Mouse (Mus musculus): ENCODE data around the gene Psmb11.

DNA sequence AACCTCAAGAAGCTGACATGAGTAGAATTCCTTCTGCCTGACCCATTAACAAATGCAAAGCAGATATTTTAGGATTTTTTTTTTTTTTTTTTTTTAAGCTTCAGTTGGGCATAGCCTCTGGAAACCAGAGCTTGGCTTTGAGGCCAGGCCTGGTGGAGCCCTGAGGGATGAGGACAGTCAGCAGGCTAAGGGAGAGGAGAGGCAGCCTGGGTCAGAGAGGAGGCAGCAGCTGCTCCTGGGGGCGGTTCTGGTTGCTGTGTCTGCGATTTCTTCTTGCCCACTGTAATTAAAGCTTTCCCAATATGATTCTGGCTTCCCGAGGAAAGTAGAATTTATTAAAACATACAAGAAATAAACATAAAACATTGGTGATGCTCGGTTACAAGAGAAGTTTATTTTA, 12.0 kb upstream of the Psmb11 start:
- TF ChIP-seq CTCF (IDR thresholded peaks at IDR 0.05; ENCODE audit: insufficient read depth, low read length) (no peak), POLR2A (IDR thresholded peaks at IDR 0.05; ENCODE audit: borderline replicate concordance, extremely low read depth, low read depth, low read length) (no peak)
